Mouse (Mus musculus): ENCODE results near the gene Nup214.
"Not testable (repeated sequence)": the region's sequence is repeated elsewhere in the genome, so short reads cannot be mapped to it uniquely, and the experiment has no call there.

- not testable (repeated sequence) for TF ChIP-seq GATA2 (IDR thresholded peaks at IDR 0.05; ENCODE audit: borderline replicate concordance, low read depth, low read length); TAL1 (conservative IDR thresholded peaks at IDR 0.05; ENCODE audit: low read depth, low read length); CTCF (IDR thresholded peaks at IDR 0.05; ENCODE audit: low read depth, low read length); GATA1 (IDR thresholded peaks at IDR 0.05; ENCODE audit: borderline replicate concordance, low read length); POLR2AphosphoS5 (IDR thresholded peaks at IDR 0.05; ENCODE audit: insufficient replicate concordance, low read depth, low read length)
Measured at GRCm38 (mm10) chr2:32040646-32041045, 66.4 kb downstream of the Nup214 start.
